Mouse (Mus musculus) lung, embryonic 16.5 days (tissue): ENCODE measurements around the gene Psap. TPM values are rescaled to one million over a fixed set of nuclear protein-coding genes. Genes with fewer than 3 reads are reported as not detected.
A peak's percentile ranks its signal among the peaks of the same experiment; 100 is the strongest.
"Not testable (repeated sequence)": the region's sequence is repeated elsewhere in the genome, so short reads cannot be mapped to it uniquely, and the experiment has no call there.

Source experiments
- ATAC-seq: fragments of 200-750 bp; cut with Nextera tagmentation; 2 replicates; pipeline ENCODE4 v1.8.0; 2017; ENCODE audit warnings: low read depth, mild to moderate bottlenecking, moderate library complexity
- H3K27ac ChIP-seq: fragments of 300-500 bp; sonication (generic); 2 replicates; pipeline ENCODE4 v1.5.1; 2014; ENCODE audit warnings: mild to moderate bottlenecking, control low read depth, low read length
- H3K27me3 ChIP-seq: fragments of 300-500 bp; sonication (generic); 2 replicates; pipeline ENCODE4 v1.6.1; 2014; ENCODE audit warnings: low read depth, low read length, mixed read lengths; ENCODE audit not compliant: control insufficient read depth, insufficient read depth
- H3K36me3 ChIP-seq: fragments of 300-500 bp; sonication (generic); 2 replicates; pipeline ENCODE4 v1.6.1; 2014; ENCODE audit warnings: low read length; ENCODE audit not compliant: control insufficient read depth, insufficient read depth
- H3K4me1 ChIP-seq: fragments of 300-500 bp; sonication (generic); replicated peaks from 2 replicates; pipeline ENCODE4 v1.6.1; 2014; ENCODE audit warnings: low read length, mixed read lengths; ENCODE audit not compliant: control insufficient read depth, insufficient read depth
- H3K4me2 ChIP-seq: fragments of 300-500 bp; sonication (generic); 2 replicates; pipeline ENCODE4 v1.6.1; 2014; ENCODE audit warnings: low read depth, low read length, control low read depth
- H3K4me3 ChIP-seq: fragments of 300-500 bp; sonication (generic); 2 replicates; pipeline ENCODE4 v1.5.1; 2014; ENCODE audit warnings: mild to moderate bottlenecking, low read length, control low read depth
- H3K9ac ChIP-seq: fragments of 300-500 bp; sonication (generic); 2 replicates; pipeline ENCODE4 v1.6.1; 2014; ENCODE audit warnings: low read length, control low read depth
- H3K9me3 ChIP-seq: fragments of 300-500 bp; sonication (generic); 2 replicates; pipeline ENCODE4 v1.6.1; 2016; ENCODE audit warnings: low read length; ENCODE audit not compliant: control insufficient read depth
- WGBS: fragments of 180-500 bp; shearing (Covaris S2); extraction: QIAGEN DNeasy Blood & Tissue Kit; methylation state at CpG from one replicate; pipeline ENCODE4 v1.1.7; 2014; 5-methylcytosine and 5-hydroxymethylcytosine counted together
- polyA plus RNA-seq: library from polyadenylated mRNA; unstranded; fragments of >200 nt; fragmentation: Nextera tagmentation; extraction: Ambion mirVana; gene quantifications from 2 replicates; pipeline ENCODE4 v1.2.1, GENCODE M21; 2015

Gene Psap
- polyA plus RNA-seq, 1 experiment from 2014 or later, result 131 TPM

DNA sequence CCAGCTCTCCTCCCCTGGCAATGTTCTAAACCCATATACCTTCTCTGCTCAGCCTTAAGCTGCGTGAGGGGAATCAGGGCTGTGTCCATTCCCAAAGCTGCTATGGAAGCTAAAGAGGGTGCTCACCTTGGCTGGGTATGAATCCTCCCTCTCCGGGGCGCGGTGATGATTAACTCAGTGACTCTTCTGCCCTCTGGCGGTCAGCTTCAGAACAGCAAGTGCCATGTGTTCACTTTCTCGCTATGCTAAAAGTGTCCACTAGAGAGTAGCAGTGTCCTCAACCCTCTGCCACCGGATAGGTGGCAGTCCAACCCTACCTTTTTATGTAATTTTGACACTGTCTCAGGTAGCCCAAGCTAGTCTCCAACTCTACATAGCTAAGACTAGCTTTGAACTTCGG is 32.4 kb upstream of the Psap start:
- H3K4me1 ChIP-seq, result no peaks in the 10 kb centered on the region
- ATAC-seq, result peak; percentile 76
- H3K27ac ChIP-seq, result no peak overlapping the region
- H3K4me3 ChIP-seq, result no peak overlapping the region
- H3K36me3 ChIP-seq, result no peaks in the 10 kb centered on the region
- no peak overlapping the region for H3K4me2 ChIP-seq
- no peaks in the 10 kb centered on the region for H3K9me3 ChIP-seq
- WGBS, result 3% methylated on average over 8 of the region's 8 CpGs
- H3K27me3 ChIP-seq, result no peaks in the 10 kb centered on the region
- no peak overlapping the region for H3K9ac ChIP-seq

DNA sequence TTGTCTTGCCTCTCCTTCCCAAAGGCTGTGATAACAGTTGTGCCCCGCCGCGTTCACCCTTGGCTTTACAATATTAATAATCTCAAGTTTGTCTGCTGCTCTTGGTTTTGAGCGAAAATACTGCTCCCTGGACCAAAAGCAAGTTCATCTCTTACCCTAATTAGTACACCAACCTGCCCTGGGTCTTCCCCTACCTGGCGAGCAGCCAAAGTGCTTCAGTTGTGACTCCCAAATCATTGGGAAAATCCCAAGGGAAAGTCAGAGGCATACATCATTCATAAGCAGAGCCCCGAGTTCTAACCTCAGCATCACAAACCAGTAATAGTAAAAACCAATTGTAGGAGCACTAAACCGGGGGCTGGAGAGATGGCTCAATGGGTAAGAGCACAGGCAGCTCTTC is 31.8 kb upstream of the Psap start:
- no peak for ATAC-seq
- no peak overlapping the region for H3K27ac ChIP-seq

DNA sequence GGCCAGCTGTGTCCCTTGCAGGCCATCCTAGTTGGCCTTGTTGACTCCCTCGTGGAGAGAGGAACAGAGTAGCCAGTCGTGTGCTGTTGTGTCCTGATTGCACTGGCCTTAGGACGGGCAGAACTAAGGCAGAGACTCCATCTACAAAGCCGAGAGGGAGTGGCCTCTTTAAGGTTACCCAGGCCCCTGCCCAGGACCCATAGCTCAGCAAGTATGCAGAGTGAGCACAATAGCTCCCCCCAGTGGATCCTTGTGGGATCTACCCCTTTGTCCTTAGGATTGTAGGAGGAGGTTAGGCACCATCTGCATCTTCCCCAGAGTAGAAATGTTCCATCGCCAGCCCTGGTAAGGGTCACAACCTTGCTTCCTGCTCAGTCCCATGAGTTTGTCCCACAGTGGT is 30.9 kb upstream of the Psap start:
- H3K9ac ChIP-seq, result no peak overlapping the region
- H3K4me3 ChIP-seq, result no peak overlapping the region
- H3K36me3 ChIP-seq, result no peaks in the 10 kb centered on the region
- no peak overlapping the region for H3K4me2 ChIP-seq
- no peak overlapping the region for H3K27ac ChIP-seq
- 0 out of 2 replicates have a peak, but pooled peaks have one; percentile 4 for ATAC-seq
- H3K4me1 ChIP-seq, result no peaks in the 10 kb centered on the region
- H3K27me3 ChIP-seq, result no peaks in the 10 kb centered on the region
- 36% methylated on average over 5 of the region's 5 CpGs for WGBS
- H3K9me3 ChIP-seq, result no peaks in the 10 kb centered on the region

More for the DNA sequence above, 31.8 kb upstream of the Psap start:
- 72% methylated on average over 7 of the region's 7 CpGs for WGBS
- Histone ChIP-seq H3K36me3 (no peaks in the 10 kb centered on the region), H3K4me3 (no peak overlapping the region), H3K9ac (no peak overlapping the region), H3K4me2 (no peak overlapping the region), H3K27me3 (no peaks in the 10 kb centered on the region), H3K4me1 (no peaks in the 10 kb centered on the region), H3K9me3 (no peaks in the 10 kb centered on the region)

DNA sequence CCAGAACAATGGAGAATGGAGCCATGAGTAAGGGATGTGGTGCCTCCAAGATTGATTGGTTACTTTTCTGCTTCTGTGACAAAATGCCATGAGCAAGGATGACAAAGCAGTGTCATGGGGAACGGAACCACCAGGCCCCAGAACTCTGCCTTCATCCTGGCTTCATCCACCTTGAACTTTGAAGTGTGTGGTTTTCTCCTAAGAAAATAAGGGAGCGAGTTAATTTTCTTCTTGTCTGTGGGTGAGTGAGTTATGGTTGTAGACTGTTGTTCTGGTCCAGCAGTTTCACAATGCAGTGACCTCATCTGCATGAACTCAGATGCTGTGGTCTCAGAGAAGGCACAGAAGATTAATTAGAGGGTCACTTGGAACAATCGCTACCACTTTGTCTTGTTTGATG is 29.1 kb upstream of the Psap start:
- ATAC-seq, H3K9ac ChIP-seq, H3K9me3 ChIP-seq, H3K27ac ChIP-seq, H3K36me3 ChIP-seq, H3K4me2 ChIP-seq, H3K27me3 ChIP-seq, H3K4me1 ChIP-seq, H3K4me3 ChIP-seq: not testable (repeated sequence)
- WGBS, result 71% methylated on average over 3 of the region's 3 CpGs

GRCm38 (mm10) chr10:60250426-60250965 is 26.9 kb upstream of the Psap start:
- no peak overlapping the region for H3K4me3 ChIP-seq
- no peak for ATAC-seq
- H3K9ac ChIP-seq, result no peak overlapping the region
- no peaks in the 10 kb centered on the region for H3K9me3 ChIP-seq
- no peaks in the 10 kb centered on the region for H3K27me3 ChIP-seq
- no peak overlapping the region for H3K27ac ChIP-seq
- H3K4me1 ChIP-seq, result no peaks in the 10 kb centered on the region
- no peaks in the 10 kb centered on the region for H3K36me3 ChIP-seq
- H3K4me2 ChIP-seq, result no peak overlapping the region
- 78% methylated on average over 13 of the region's 13 CpGs for WGBS

DNA sequence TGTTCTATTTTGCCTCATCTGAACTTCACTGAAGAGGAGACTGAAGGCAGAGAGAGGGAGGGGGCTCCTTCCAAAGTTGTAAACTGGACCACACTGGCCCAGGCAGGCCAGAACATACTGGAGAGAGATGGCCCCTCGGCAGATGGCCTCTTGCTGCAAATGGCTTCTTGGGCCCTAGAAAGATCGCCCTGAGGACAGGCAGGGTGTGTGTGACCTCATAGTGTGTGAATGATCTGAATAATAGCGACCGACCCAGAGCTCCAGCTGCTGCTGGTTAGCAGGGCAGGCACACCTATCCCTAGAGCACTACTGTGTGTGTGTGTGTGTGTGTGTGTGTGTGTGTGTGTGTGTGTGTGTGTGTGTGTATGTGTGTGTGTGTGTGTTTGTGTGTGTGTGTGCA is 25.2 kb upstream of the Psap start:
- Histone ChIP-seq H3K9ac (no peak overlapping the region), H3K4me2 (no peak overlapping the region), H3K9me3 (no peaks in the 10 kb centered on the region), H3K4me3 (no peak overlapping the region), H3K36me3 (no peaks in the 10 kb centered on the region), H3K4me1 (no peaks in the 10 kb centered on the region), H3K27ac (no peak overlapping the region), H3K27me3 (no peaks in the 10 kb centered on the region)
- no peak for ATAC-seq
- 56% methylated on average over 4 of the region's 4 CpGs for WGBS

DNA sequence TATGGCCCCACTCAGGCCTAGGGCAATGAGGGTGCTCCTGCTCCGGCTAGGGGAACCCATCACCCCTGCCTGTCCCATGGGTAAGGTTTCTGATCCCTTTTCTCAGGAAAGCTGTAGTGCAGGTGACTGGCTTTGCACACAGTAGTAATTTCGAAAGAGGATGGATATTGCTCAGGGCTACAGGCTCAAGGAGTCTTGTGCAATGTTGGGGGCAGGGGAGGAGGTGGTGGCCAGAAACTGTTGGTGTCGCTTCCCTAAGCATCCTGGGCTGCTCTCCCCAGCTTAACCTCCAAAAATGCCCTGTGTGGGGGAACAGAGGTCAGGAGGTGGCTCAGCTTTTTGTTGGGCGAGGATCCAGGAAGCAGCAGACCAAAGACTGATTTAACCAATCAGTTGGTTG is 24.8 kb upstream of the Psap start:
- no peak; the same call in 1 of the 2 replicates for ATAC-seq
- H3K4me1 ChIP-seq, result no peaks in the 10 kb centered on the region
- no peak overlapping the region for H3K4me2 ChIP-seq
- no peak overlapping the region for H3K9ac ChIP-seq
- no peak overlapping the region for H3K4me3 ChIP-seq
- H3K27ac ChIP-seq, result no peak overlapping the region
- no peaks in the 10 kb centered on the region for H3K36me3 ChIP-seq
- H3K9me3 ChIP-seq, result no peaks in the 10 kb centered on the region
- no peaks in the 10 kb centered on the region for H3K27me3 ChIP-seq
- 71% methylated on average over 4 of the region's 4 CpGs for WGBS

GRCm38 (mm10) chr10:60256088-60256487 is 21.3 kb upstream of the Psap start:
- H3K9me3 ChIP-seq, result no peaks in the 10 kb centered on the region
- no peak overlapping the region for H3K4me3 ChIP-seq
- no peaks in the 10 kb centered on the region for H3K27me3 ChIP-seq
- H3K27ac ChIP-seq, result no peak overlapping the region
- no peak overlapping the region for H3K4me2 ChIP-seq
- no peak overlapping the region for H3K9ac ChIP-seq
- no peak for ATAC-seq
- 65% methylated on average over 6 of the region's 6 CpGs for WGBS
- no peaks in the 10 kb centered on the region for H3K4me1 ChIP-seq
- no peaks in the 10 kb centered on the region for H3K36me3 ChIP-seq

GRCm38 (mm10) chr10:60257261-60257825 is 20.1 kb upstream of the Psap start:
- no peak for ATAC-seq
- no peaks in the 10 kb centered on the region for H3K36me3 ChIP-seq
- no peaks in the 10 kb centered on the region for H3K9me3 ChIP-seq
- H3K4me1 ChIP-seq, result peaks cover 3% of the 10 kb centered on the region; the same call in 1 of the 2 replicates
- H3K27me3 ChIP-seq, result no peaks in the 10 kb centered on the region
- WGBS, result 59% methylated on average over 16 of the region's 16 CpGs
- no peak overlapping the region for H3K4me2 ChIP-seq
- H3K9ac ChIP-seq, result no peak overlapping the region
- no peak overlapping the region for H3K27ac ChIP-seq
- H3K4me3 ChIP-seq, result no peak overlapping the region
